Mouse (Mus musculus) megakaryocyte, embryonic 14.5 days (primary cell): ENCODE data around the gene Ccdc115.

ENCODE experiments used
- FLI1 ChIP-seq: IDR thresholded peaks from 2 replicates; pipeline ENCODE4 v1.6.1; 2012; ENCODE audit warnings: low read length, inconsistent platforms, mixed read lengths
- GATA1 ChIP-seq: IDR thresholded peaks from 3 replicates; pipeline ENCODE4 v1.6.1; 2012; ENCODE audit warnings: mixed read lengths, low read length, inconsistent platforms, borderline replicate concordance

- TF ChIP-seq GATA1 (no peak), FLI1 (no peak)
These were observed 41.3 kb upstream of the Ccdc115 start for GRCm38 (mm10) chr1:34480801-34481200.
